Mouse (Mus musculus): ENCODE data around the gene Zc3h7b. TPM values are rescaled to one million over a fixed set of nuclear protein-coding genes. Genes with fewer than 3 reads are reported as not detected.
A peak's percentile ranks its signal among the peaks of the same experiment; 100 is the strongest.

Gene Zc3h7b
- polyA plus RNA-seq, 1 experiment, result 7.7 TPM

DNA sequence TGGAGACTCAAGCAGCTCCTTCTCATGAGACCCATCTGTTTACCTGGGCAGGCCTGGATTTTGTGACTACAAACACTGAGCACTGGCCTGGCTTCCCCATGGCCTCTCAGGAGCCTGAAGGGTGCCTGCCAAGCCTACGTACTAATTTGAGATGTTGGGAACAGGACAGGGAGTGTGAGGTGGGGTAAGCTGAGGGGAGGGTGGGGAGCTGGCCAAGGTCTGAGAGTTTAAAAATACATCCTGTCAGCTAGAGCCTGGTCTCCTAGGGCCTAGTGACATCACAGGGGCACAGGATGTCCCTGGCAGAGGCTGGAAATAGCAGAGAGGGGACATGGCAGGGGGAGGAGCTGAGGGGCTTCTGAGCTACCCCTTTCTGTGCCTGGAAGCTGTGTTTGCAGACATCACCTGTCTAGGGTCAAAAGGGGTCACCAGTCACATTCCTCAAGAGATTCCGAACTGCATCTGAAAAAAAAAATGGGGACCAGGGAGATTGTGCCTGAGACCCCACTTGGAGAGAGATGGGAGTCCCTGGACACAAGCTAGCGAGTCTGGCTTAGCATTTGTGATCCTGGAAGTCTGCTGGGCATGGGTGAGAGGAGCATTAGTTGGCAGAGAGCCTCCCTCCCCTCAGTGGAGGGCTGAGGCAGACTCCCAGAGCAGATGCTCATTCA is 89.4 kb downstream of the Zc3h7b start:
- Histone ChIP-seq H3K27me3 (ENCODE audit: control insufficient read depth, insufficient read depth, low read length) (no peaks in the 10 kb centered on the region), H3K4me1 (ENCODE audit: control insufficient read depth, insufficient read depth, insufficient read length, low read length) (peaks cover 42% of the 10 kb centered on the region), H3K27ac (ENCODE audit: insufficient read depth, low read depth, low read length) (peak overlapping the region; percentile 69), H3K36me3 (ENCODE audit: control insufficient read depth, insufficient read depth, low read length) (no peaks in the 10 kb centered on the region), H3K4me3 (ENCODE audit: low read depth, low read length) (no peak overlapping the region)
- WGBS, result 90% methylated on average over 3 of the region's 3 CpGs
- TF ChIP-seq CTCF (IDR thresholded peaks at IDR 0.05; ENCODE audit: extremely low read depth, insufficient read length, insufficient replicate concordance, low read depth, low read length), result no peak
- TF ChIP-seq POLR2A (IDR thresholded peaks at IDR 0.05; ENCODE audit: low read depth, low read length), result no peak

DNA sequence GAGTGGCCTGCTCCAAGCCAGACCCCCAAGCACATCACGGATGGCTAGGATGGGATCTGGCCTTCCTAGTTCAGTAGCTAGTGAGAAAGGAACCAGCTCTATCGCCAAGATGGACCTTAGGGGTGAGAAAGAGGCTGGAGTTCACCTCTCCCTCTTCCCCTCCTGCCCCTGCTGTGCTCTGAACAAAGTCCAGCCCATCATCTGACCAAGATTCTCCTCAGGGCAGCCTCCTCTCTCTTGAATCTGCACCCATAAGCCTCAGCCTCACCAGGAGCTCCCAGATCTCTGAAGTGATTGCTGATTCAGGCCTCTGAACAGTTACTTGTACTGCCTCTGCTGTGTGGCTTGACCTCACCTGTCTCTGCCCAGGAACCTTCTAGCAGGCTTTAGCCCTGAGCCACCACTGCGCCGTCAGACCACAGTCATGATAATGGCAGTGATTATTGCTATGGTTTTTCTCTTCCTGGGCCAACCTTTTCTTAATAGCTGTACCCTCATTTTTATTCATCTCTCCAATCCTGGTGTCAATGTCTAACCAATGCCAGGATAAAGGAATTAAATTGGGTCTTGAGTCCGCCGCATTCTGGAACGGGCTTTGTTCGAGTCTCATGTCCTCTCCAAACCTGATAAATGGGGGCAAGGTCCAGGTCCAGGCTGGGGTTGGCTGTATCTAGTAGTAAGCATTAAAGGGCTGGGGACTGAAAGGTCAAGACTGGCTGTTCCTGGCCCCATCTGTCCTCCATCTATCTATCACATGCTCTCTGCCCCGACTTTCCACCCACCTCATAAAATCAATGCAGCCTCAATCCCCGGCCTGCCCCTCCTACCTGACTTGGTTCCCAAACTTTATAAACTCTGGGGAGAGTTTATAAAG is 90.4 kb downstream of the Zc3h7b start:
- Histone ChIP-seq H3K4me3 (ENCODE audit: low read depth, low read length) (no peak overlapping the region), H3K27me3 (ENCODE audit: control insufficient read depth, insufficient read depth, low read length) (no peaks in the 10 kb centered on the region), H3K36me3 (ENCODE audit: control insufficient read depth, insufficient read depth, low read length) (no peaks in the 10 kb centered on the region), H3K4me1 (ENCODE audit: control insufficient read depth, insufficient read depth, insufficient read length, low read length) (peaks cover 50% of the 10 kb centered on the region), H3K27ac (ENCODE audit: insufficient read depth, low read depth, low read length) (peak overlapping the region; percentile 94)
- TF ChIP-seq CTCF (IDR thresholded peaks at IDR 0.05; ENCODE audit: extremely low read depth, insufficient read length, insufficient replicate concordance, low read depth, low read length) (no peak), POLR2A (IDR thresholded peaks at IDR 0.05; ENCODE audit: low read depth, low read length) (no peak)
- WGBS, result 39% methylated on average over 10 of the region's 10 CpGs

DNA sequence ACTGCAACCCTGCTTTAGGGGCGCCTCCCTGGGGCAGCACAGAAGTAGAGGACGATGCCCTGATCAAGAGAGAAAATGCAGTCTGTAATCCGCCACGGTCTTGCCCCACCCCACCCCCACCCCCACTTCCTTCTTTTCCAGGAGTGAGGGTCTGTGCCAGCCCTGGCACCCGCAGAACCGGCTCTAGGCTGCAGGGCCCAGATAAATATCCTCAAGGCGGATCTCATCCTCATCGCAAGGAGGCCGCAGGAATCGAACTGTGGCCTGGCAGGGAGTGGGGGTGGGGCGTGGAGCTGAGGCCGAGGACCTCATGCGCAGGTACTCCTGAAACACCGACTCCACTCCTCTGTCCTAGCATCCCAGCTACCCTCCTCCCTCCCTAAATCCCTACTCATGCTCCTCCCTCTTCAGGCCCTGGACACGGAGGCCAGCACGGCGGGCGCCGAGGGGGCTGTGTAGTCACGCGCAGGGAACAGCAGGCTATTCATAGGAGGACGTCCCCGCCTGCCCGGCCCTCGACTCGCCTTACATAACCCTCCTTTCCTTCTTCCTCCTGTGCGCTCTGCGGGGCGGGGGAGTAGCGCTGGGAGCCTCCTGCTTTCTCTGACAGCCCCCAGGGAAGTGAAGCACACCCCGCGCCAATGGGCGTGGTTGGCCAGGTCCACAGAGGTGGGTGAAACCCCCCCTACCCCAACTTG is 91.4 kb downstream of the Zc3h7b start:
- Histone ChIP-seq H3K4me1 (ENCODE audit: control insufficient read depth, insufficient read depth, insufficient read length, low read length) (peaks cover 47% of the 10 kb centered on the region), H3K27ac (ENCODE audit: insufficient read depth, low read depth, low read length) (peak overlapping the region; percentile 94), H3K27me3 (ENCODE audit: control insufficient read depth, insufficient read depth, low read length) (no peaks in the 10 kb centered on the region), H3K36me3 (ENCODE audit: control insufficient read depth, insufficient read depth, low read length) (no peaks in the 10 kb centered on the region), H3K4me3 (ENCODE audit: low read depth, low read length) (peak overlapping the region; percentile 54)
- WGBS, result 7% methylated on average over 33 of the region's 33 CpGs
- TF ChIP-seq CTCF (IDR thresholded peaks at IDR 0.05; ENCODE audit: extremely low read depth, insufficient read length, insufficient replicate concordance, low read depth, low read length) (no peak), POLR2A (IDR thresholded peaks at IDR 0.05; ENCODE audit: low read depth, low read length) (peak; percentile 45; the same call in 1 of the 2 replicates)

DNA sequence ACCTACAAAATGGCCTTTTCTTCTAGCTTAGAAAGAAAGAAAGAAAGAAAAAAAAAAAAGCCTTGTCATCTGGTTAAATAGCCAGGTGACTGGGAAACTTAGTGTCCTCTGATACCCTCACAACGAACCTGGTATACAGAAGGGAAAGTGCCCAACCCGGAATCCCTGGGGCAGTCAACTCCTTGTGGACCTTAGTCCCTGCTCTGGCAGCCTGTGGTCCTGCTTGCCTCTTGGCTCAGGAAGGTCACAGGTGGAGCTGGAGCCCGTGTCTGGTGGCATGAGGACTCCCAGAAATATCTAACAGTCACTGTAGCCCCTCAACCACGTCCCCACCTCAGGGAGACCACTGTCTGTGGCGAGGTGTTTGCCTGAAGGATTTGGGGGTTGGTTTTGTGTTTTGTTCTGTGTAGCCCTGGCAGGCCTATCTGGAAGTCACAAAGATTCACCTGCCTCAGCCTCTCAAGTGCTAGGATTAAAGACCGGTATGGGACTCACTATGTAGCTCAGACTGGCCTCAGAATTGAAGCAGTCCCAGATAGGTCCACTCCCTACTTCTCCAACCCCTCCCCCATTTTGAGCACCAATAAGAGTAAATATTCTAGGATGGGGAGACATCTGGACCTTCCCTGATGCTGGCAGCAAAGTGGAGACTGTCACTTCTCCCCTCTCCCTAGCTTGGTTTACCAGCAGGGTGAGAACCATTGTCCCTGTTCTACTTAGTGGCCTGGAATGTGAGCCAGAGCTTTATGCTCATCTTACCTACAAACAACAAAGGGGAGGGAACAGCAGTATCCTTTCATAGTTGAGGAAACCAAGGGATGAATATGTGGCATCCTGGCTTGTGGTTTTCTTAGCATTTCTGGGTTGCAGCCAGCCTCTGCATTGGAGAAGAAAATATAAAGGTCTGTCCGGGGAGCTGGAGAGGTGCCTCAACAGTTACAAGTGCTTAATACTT is 92.4 kb downstream of the Zc3h7b start:
- no peaks in the 10 kb centered on the region for H3K27me3 ChIP-seq (ENCODE audit: control insufficient read depth, insufficient read depth, low read length)
- H3K4me1 ChIP-seq (ENCODE audit: control insufficient read depth, insufficient read depth, insufficient read length, low read length), result peaks cover 43% of the 10 kb centered on the region
- peak overlapping the region; percentile 94 for H3K27ac ChIP-seq (ENCODE audit: insufficient read depth, low read depth, low read length)
- H3K36me3 ChIP-seq (ENCODE audit: control insufficient read depth, insufficient read depth, low read length), result no peaks in the 10 kb centered on the region
- WGBS, result 47% methylated on average over 7 of the region's 7 CpGs
- TF ChIP-seq CTCF (IDR thresholded peaks at IDR 0.05; ENCODE audit: extremely low read depth, insufficient read length, insufficient replicate concordance, low read depth, low read length), result no peak
- no peak for TF ChIP-seq POLR2A (IDR thresholded peaks at IDR 0.05; ENCODE audit: low read depth, low read length)
- H3K4me3 ChIP-seq (ENCODE audit: low read depth, low read length), result no peak overlapping the region

GRCm38 (mm10) chr15:81838554-81839235 is 93.8 kb downstream of the Zc3h7b start:
- Histone ChIP-seq H3K27ac (ENCODE audit: insufficient read depth, low read depth, low read length) (peak overlapping the region; percentile 73), H3K27me3 (ENCODE audit: control insufficient read depth, insufficient read depth, low read length) (no peaks in the 10 kb centered on the region), H3K36me3 (ENCODE audit: control insufficient read depth, insufficient read depth, low read length) (no peaks in the 10 kb centered on the region), H3K4me3 (ENCODE audit: low read depth, low read length) (no peak overlapping the region), H3K4me1 (ENCODE audit: control insufficient read depth, insufficient read depth, insufficient read length, low read length) (peaks cover 42% of the 10 kb centered on the region)
- 26% methylated on average over 14 of the region's 14 CpGs for WGBS
- TF ChIP-seq CTCF (IDR thresholded peaks at IDR 0.05; ENCODE audit: extremely low read depth, insufficient read length, insufficient replicate concordance, low read depth, low read length) (no peak), POLR2A (IDR thresholded peaks at IDR 0.05; ENCODE audit: low read depth, low read length) (no peak)

DNA sequence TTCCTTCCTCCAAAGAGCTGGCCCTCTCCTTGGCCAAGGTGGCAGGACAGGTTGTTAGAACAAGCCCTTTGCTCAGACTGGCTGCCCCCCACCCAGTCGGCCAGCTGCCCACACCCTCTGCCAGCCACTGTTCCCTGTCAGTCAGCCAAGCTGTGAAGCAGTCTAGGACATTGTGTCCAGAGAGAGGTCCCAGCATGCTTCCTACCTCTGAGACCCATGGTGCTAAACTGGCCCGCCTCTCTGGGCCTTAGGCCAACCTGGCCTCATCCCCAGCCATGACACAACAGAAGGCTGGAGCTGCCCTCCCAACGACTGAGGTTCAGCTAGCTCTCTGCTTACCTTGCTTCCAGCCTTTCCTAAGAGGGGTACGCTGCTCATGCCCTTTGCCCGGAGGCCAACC is 94.8 kb downstream of the Zc3h7b start:
- no peak overlapping the region for H3K4me3 ChIP-seq (ENCODE audit: low read depth, low read length)
- H3K4me1 ChIP-seq (ENCODE audit: control insufficient read depth, insufficient read depth, insufficient read length, low read length), result peaks cover 35% of the 10 kb centered on the region
- no peaks in the 10 kb centered on the region for H3K27me3 ChIP-seq (ENCODE audit: control insufficient read depth, insufficient read depth, low read length)
- no peaks in the 10 kb centered on the region for H3K36me3 ChIP-seq (ENCODE audit: control insufficient read depth, insufficient read depth, low read length)
- WGBS, result 21% methylated on average over 5 of the region's 5 CpGs
- TF ChIP-seq CTCF (IDR thresholded peaks at IDR 0.05; ENCODE audit: extremely low read depth, insufficient read length, insufficient replicate concordance, low read depth, low read length), result no peak
- no peak for TF ChIP-seq POLR2A (IDR thresholded peaks at IDR 0.05; ENCODE audit: low read depth, low read length)
- H3K27ac ChIP-seq (ENCODE audit: insufficient read depth, low read depth, low read length), result peak overlapping the region; percentile 78
